Mouse (Mus musculus) embryonic facial prominence, embryonic 14.5 days (tissue): Measurements from ENCODE around the gene Wdr37. TPM values are rescaled to one million over a fixed set of nuclear protein-coding genes. Genes with fewer than 3 reads are reported as not detected.
"Not testable (repeated sequence)": the region's sequence is repeated elsewhere in the genome, so short reads cannot be mapped to it uniquely, and the experiment has no call there.

Experiments
- ATAC-seq: fragments of 200-750 bp; cut with Nextera tagmentation; 2 replicates; pipeline ENCODE4 v1.8.0; 2017; ENCODE audit warnings: low read depth, moderate number of reproducible peaks, moderate TSS enrichment
- DNase-seq: peaks from one replicate; pipeline ENCODE4 v3.0.0-alpha.2; 2015; ENCODE audit warnings: low spot score
- H3K27ac ChIP-seq: fragments of 300-500 bp; sonication (generic); replicated peaks from 2 replicates; pipeline ENCODE4 v1.5.1; 2014; ENCODE audit warnings: low read depth, mild to moderate bottlenecking, low read length, moderate library complexity
- H3K27me3 ChIP-seq: fragments of 300-500 bp; sonication (generic); replicated peaks from 2 replicates; pipeline ENCODE4 v1.6.1; 2014; ENCODE audit warnings: low read length; ENCODE audit not compliant: control insufficient read depth, insufficient read depth
- H3K36me3 ChIP-seq: fragments of 300-500 bp; sonication (generic); 2 replicates; pipeline ENCODE4 v1.6.1; 2014; ENCODE audit warnings: low read length, mixed read lengths; ENCODE audit not compliant: control insufficient read depth, insufficient read depth
- H3K4me1 ChIP-seq: fragments of 300-500 bp; sonication (generic); 2 replicates; pipeline ENCODE4 v1.6.1; 2014; ENCODE audit warnings: antibody characterized with exemption, low read length; ENCODE audit not compliant: control insufficient read depth, insufficient read depth
- H3K4me2 ChIP-seq: fragments of 300-500 bp; sonication (generic); 2 replicates; pipeline ENCODE4 v1.6.1; 2014; ENCODE audit warnings: low read depth, mild to moderate bottlenecking, low read length, moderate library complexity, mixed read lengths
- H3K4me3 ChIP-seq: fragments of 300-500 bp; sonication (generic); 2 replicates; pipeline ENCODE4 v1.5.1; 2014; ENCODE audit warnings: low read depth, mild to moderate bottlenecking, low read length
- H3K9ac ChIP-seq: fragments of 300-500 bp; sonication (generic); 2 replicates; pipeline ENCODE4 v1.6.1; 2014; ENCODE audit warnings: low read depth, mild to moderate bottlenecking, low read length, moderate library complexity, mixed read lengths
- H3K9me3 ChIP-seq: fragments of 300-500 bp; sonication (generic); 2 replicates; pipeline ENCODE4 v1.6.1; 2016; ENCODE audit warnings: low read length; ENCODE audit not compliant: control insufficient read depth
- WGBS: fragments of 180-500 bp; shearing (Covaris S2); extraction: QIAGEN DNeasy Blood & Tissue Kit; methylation state at CpG from one replicate; pipeline ENCODE4 v1.1.7; 2014; 5-methylcytosine and 5-hydroxymethylcytosine counted together
- polyA plus RNA-seq: library from polyadenylated mRNA; unstranded; fragments of >200 nt; fragmentation: Nextera tagmentation; extraction: Ambion mirVana; gene quantifications from 2 replicates; pipeline ENCODE4 v1.2.1, GENCODE M21; 2014

Gene Wdr37
- polyA plus RNA-seq, 1 experiment from 2014 or later, result 21.9 TPM

GRCm38 (mm10) chr13:8854769-8855168, 16.9 kb downstream of the Wdr37 start:
- no peak overlapping the region for H3K27ac ChIP-seq

DNA sequence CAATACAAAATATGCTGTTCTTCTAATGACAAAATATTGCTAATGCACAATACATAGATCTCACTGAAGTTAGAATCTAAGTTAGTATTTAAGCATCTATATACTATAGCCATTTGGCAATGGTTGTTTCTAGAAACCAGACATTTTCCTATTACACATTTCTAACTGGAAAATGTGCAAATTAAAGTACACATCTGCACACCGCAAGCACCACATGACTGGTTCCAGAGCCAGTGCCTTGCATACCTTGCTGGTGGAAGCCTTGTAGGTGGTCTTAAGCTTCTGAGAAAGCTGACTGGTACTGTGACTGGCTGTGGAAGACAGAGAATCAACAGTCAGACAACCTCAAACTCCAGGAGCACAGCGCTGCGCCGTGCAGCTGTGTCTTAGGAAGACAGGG, 18.3 kb downstream of the Wdr37 start:
- ATAC-seq (no peak), DNase-seq (no peak)
- Histone ChIP-seq H3K9ac (no peak overlapping the region), H3K27ac (no peak overlapping the region), H3K4me3 (no peak overlapping the region), H3K9me3 (no peaks in the 10 kb centered on the region), H3K27me3 (no peaks in the 10 kb centered on the region), H3K4me2 (no peak overlapping the region), H3K36me3 (peaks cover 45% of the 10 kb centered on the region), H3K4me1 (no peaks in the 10 kb centered on the region)
- WGBS, result 93% methylated on average over 4 of the region's 4 CpGs

More at GRCm38 (mm10) chr13:8854769-8855168, 16.9 kb downstream of the Wdr37 start:
- H3K27me3 ChIP-seq, result no peaks in the 10 kb centered on the region
- no peaks in the 10 kb centered on the region for H3K9me3 ChIP-seq
- no peak for DNase-seq
- H3K4me3 ChIP-seq, result no peak overlapping the region
- H3K4me1 ChIP-seq, result no peaks in the 10 kb centered on the region
- peaks cover 44% of the 10 kb centered on the region for H3K36me3 ChIP-seq
- H3K4me2 ChIP-seq, result no peak overlapping the region
- WGBS, result 95% methylated on average over 2 of the region's 2 CpGs
- no peak for ATAC-seq
- H3K9ac ChIP-seq, result no peak overlapping the region

GRCm38 (mm10) chr13:8849311-8849710, 22.4 kb downstream of the Wdr37 start:
- DNase-seq, result no peak
- no peaks in the 10 kb centered on the region for H3K4me1 ChIP-seq
- H3K36me3 ChIP-seq, result peaks cover 58% of the 10 kb centered on the region
- WGBS, result 85% methylated on average over 1 of the region's 1 CpGs
- no peak overlapping the region for H3K4me2 ChIP-seq
- H3K27ac ChIP-seq, result no peak overlapping the region
- H3K27me3 ChIP-seq, result no peaks in the 10 kb centered on the region
- no peak overlapping the region for H3K9ac ChIP-seq
- H3K9me3 ChIP-seq, result no peaks in the 10 kb centered on the region
- no peak for ATAC-seq
- H3K4me3 ChIP-seq, result no peak overlapping the region

- Histone ChIP-seq H3K4me1 (no peaks in the 10 kb centered on the region), H3K9me3 (no peaks in the 10 kb centered on the region), H3K27me3 (no peaks in the 10 kb centered on the region), H3K4me2 (no peak overlapping the region), H3K9ac (no peak overlapping the region), H3K36me3 (peaks cover 53% of the 10 kb centered on the region), H3K4me3 (no peak overlapping the region), H3K27ac (no peak overlapping the region)
- ATAC-seq (no peak), DNase-seq (peak; percentile 18)
- 49% methylated on average over 2 of the region's 2 CpGs for WGBS
Observed at GRCm38 (mm10) chr13:8847702-8848101, 24.0 kb downstream of the Wdr37 start.

- no peaks in the 10 kb centered on the region for H3K9me3 ChIP-seq
- no peak overlapping the region for H3K27ac ChIP-seq
- H3K4me3 ChIP-seq, result no peak overlapping the region
- H3K4me1 ChIP-seq, result no peaks in the 10 kb centered on the region
- H3K36me3 ChIP-seq, result peaks cover 78% of the 10 kb centered on the region
- DNase-seq (no peak), ATAC-seq (no peak)
- no peak overlapping the region for H3K4me2 ChIP-seq
- H3K9ac ChIP-seq, result no peak overlapping the region
- no peaks in the 10 kb centered on the region for H3K27me3 ChIP-seq
- WGBS, result 97% methylated on average over 3 of the region's 3 CpGs
Observed at GRCm38 (mm10) chr13:8842273-8842672, 29.4 kb downstream of the Wdr37 start.

DNA sequence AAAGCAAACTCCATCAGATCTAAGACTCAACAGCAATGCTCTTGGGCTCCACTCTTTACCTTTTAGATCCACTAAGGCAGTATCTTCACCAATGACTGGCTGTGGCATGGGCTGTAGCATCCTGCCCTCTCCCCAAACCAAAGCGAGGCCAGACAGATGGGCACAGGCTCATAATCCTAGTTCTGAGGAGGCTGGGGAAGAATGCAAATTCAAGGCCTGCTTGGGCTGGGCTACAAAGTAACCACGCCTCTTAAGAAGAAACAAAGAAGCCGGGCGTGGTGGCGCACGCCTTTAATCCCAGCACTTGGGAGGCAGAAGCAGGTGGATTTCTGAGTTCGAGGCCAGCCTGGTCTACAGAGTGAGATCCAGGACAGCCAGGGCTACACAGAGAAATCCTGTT, 29.9 kb downstream of the Wdr37 start:
- ATAC-seq, H3K27ac ChIP-seq, H3K4me1 ChIP-seq, H3K9me3 ChIP-seq, DNase-seq, H3K4me3 ChIP-seq, H3K4me2 ChIP-seq, H3K9ac ChIP-seq, H3K27me3 ChIP-seq: not testable (repeated sequence)
- H3K36me3 ChIP-seq, result peaks cover 74% of the 10 kb centered on the region
- WGBS, result 92% methylated on average over 7 of the region's 7 CpGs

DNA sequence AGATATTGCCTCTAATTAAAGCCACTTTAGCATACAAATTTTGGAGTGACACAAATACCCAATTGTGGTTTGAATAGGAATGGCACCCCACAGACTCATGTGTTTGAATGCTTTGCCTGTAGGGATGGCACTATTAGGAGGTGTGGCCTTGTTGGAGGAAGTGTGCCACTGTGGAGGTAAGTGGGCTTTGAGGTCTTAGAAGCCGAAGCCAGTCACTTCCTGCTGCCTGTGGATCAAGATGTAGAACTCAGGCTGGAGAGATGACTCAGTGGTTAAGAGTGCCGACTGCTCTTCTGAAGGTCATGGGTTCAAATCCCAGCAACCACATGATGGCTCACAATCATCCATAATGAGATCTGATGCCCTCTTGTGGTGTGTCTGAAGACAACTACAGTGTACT, 30.8 kb downstream of the Wdr37 start:
- Histone ChIP-seq H3K27ac (no peak overlapping the region), H3K9ac (no peak overlapping the region), H3K9me3 (no peaks in the 10 kb centered on the region), H3K4me1 (no peaks in the 10 kb centered on the region), H3K27me3 (no peaks in the 10 kb centered on the region), H3K4me3 (no peak overlapping the region), H3K4me2 (no peak overlapping the region), H3K36me3 (peaks cover 76% of the 10 kb centered on the region)
- ATAC-seq, result no peak
- WGBS, result 83% methylated on average over 2 of the region's 2 CpGs
- no peak for DNase-seq

- Histone ChIP-seq H3K9me3 (no peaks in the 10 kb centered on the region), H3K27ac (no peak overlapping the region; the same call in 1 of the 2 replicates), H3K4me1 (no peaks in the 10 kb centered on the region), H3K9ac (no peak overlapping the region), H3K27me3 (no peaks in the 10 kb centered on the region), H3K36me3 (peaks cover 79% of the 10 kb centered on the region), H3K4me2 (no peak overlapping the region), H3K4me3 (no peak overlapping the region)
- WGBS, result 90% methylated on average over 6 of the region's 6 CpGs
- DNase-seq, result peak; percentile 15
- ATAC-seq, result no peak
Observed at GRCm38 (mm10) chr13:8839937-8840336, 31.8 kb downstream of the Wdr37 start.

DNA sequence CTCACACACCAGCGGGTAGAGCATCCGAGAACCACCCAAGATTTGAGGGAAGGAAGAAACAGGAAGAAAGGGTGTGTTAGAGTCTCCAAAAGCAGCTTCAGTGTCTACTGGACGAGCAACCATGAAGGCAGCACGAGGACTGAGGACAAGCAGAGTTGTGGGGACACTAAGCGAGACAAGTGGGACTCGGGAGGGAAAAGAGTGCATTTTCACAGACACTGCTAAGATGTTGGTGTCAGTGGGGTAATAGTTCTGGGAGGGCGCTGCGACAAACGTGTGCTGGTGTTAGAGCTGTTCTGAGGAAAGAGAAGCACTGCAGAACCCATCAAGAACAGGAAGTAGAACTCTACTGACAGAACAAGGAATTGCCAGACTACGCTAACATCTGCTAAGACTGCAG, 32.6 kb downstream of the Wdr37 start:
- H3K27ac ChIP-seq, result no peak overlapping the region
- H3K4me2 ChIP-seq, result no peak overlapping the region
- H3K36me3 ChIP-seq, result peaks cover 84% of the 10 kb centered on the region
- ATAC-seq (no peak), DNase-seq (no peak)
- no peak overlapping the region for H3K9ac ChIP-seq
- 90% methylated on average over 10 of the region's 10 CpGs for WGBS
- no peaks in the 10 kb centered on the region for H3K4me1 ChIP-seq
- no peaks in the 10 kb centered on the region for H3K27me3 ChIP-seq
- no peak overlapping the region for H3K4me3 ChIP-seq
- no peaks in the 10 kb centered on the region for H3K9me3 ChIP-seq
